Mouse (Mus musculus) heart, adult 18-20 months (tissue): Measurements from ENCODE around the gene Otog. TPM values are rescaled to one million over a fixed set of nuclear protein-coding genes. Genes with fewer than 3 reads are reported as not detected.

Experiments
- DNase-seq, 2 experiments: peaks; one replicate each; pipeline ENCODE4 v3.0.0; 2021 to 2022; ENCODE audit warnings: mixed read lengths in 1 of 2
- long read RNA-seq, 2 experiments: library from polyadenylated mRNA; stranded (forward); transcript quantifications; one replicate each; pipeline ENCODE4 v2.0.0; 2021
- total RNA-seq, 2 experiments: library from RNA; stranded (reverse); gene quantifications; 2 replicates each; pipeline ENCODE4 v1.2.3; 2021

Otog gene
- under 1 TPM; 0.05 TPM for total RNA-seq
- long read RNA-seq, experiment 1 = 0 reads
- long read RNA-seq, experiment 2 = 0 reads

DNA sequence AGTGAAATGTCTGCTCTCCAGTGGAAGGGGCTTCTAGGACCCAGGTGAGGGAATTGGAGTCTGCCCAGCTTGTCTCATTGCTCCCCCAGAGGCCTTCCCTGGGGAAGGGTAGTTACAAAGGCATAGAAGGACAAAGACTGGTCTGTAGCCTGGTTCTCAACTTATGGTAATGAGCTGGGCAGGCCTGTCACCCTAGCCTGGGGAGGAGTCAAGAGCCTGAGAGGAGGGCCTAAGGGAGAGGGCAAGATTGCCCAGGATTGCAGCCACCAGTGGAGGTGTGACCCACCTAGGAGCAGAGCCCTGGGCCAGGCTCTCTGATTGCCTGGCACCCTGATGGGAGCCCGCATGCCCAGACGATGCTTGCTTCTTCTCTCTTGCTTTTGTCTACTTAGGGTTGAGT lies at the start of gene Otog:
Gene Otog, plus strand, starts transcription at position 292 of the 400 bp plus-strand sequence.
- no peak for DNase-seq

DNA sequence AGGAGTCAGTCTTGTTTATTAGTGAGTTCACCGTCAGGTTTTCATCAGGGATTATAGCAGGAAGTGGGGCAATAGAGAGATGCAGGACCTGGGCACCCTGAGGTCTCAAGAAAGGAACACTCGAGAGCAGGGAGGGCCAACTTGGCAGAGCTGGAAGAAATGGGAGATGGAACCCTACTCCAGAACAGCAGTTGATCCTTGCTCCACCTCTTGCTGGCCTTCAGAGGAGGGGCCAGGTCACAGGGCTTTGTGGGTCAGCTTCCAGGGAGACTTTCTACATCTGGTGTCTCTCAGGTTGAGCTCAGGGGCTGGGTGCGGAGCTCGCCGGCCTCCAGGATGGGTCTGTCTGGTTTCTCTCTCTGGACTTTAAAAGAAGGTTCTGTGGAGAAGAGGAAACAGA lies 45.4 kb upstream of the Otog start:
- DNase-seq = no peak

DNA sequence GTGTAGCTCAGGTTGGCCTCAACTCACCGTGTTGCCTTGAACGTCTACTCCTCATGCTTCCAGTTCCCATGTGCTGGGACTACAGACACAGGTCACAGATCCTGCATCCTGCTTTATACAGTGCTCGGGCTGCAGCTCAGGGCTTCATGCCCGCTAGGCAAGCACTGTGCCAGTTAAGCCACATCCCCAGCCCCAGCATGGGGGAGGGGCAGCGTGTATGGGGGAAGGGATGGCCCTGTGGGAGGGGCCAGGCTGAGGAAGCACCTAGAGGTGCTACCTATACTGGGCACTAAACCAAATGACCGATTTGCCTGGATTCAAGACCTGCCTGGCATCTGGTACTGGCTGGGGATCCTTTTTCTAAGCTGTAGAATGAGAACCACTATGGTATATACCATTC lies 40.8 kb upstream of the Otog start:
- DNase-seq = no peak

DNA sequence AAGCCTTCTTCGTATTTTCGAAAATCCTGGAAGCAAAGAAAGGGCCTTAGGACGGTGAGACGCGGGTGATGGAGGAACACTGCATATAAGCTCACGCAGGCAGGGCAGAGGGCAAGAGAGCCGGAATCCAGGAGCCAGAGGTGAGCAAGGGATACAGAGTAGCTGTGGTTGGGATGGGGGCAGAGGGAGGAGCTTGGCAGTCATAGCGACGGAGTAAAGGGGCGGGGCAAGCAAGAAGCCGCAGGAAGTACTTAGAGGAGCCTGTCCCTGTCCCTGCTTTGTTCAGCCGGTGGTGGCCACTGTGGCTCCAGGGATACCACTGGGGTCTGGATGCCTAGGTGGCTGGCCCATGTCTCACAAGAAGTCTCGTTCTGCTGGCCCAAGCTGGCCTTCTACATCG lies 39.1 kb upstream of the Otog start:
- no peak for DNase-seq

DNA sequence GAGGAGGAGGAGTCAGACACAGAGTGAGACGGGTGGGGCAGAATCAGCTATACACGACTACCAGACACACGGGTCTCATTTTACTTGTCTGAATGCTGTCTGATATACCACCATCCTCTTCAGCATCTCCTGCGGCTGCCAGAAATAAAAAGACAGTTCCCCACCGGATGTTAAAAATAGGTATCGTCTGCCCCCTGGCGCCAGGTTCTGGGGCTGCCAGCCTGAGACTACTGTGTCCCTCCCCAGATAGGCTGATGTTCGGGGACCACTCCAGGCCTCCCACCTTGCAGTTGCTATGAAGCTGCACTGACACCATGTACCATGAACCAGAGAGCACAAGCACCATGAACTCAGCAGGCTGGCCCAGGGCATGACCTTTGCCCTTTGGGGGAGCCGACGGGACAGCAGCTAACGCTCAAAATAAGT lies 36.7 kb upstream of the Otog start:
- DNase-seq = peak in 1 of 2 experiments; percentile 58

DNA sequence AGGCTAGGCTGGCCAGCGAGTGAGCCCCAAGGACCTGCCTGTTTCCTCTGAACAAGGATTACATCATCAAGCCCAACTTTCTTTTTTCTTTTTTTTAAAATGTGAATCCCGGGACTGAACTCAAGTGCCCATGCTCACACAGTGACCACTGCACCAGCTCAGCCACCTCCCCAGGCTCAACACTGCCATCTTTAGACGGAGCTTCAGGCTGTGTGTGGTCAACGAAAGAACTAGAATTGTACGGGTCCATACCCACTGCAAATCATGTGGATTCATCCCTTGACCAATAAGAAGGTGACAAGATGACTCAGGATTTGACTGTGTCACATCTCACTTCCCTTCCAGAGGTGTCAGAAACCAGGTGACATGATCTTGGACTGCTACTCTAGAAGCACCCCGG lies 36.0 kb upstream of the Otog start:
- no peak for DNase-seq

DNA sequence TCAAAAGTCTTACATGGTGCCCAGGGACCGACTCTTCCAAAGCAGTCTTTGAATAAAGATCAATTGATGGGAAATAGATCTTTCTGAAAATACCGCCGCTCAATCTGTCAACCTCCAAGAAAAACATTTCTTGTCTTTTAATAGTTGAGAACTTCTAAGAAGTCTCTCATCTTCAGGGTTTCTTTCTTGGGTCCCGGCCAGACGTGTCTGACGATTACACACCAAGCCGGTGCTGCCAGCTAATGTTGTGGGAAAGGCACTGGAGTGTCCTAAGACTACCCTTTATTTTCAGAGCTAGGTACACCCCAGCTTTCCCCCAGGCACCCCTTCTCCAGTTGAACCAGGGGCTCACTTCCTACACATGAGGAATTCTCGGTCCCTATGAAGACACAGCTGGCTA lies 32.7 kb upstream of the Otog start:
- no peak for DNase-seq

DNA sequence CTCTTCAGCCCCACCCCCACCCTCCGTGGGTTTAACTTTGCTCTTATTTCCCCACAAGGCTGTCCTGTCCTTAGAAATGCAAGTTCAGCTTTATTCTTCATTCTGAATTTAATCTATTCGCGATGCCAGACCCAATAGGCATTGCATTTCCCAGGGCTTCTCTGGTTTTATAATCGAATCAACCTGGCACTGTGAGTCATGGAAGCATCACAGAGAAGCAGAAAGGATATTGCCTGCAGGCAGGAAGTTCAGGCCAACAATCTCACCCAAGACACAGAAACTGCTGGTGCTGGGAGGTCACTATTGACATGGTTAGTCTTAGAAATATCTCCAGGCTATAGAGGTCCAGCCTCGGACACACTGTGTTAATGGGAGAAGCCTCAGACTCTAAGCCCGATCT lies 30.5 kb upstream of the Otog start:
- no peak for DNase-seq

DNA sequence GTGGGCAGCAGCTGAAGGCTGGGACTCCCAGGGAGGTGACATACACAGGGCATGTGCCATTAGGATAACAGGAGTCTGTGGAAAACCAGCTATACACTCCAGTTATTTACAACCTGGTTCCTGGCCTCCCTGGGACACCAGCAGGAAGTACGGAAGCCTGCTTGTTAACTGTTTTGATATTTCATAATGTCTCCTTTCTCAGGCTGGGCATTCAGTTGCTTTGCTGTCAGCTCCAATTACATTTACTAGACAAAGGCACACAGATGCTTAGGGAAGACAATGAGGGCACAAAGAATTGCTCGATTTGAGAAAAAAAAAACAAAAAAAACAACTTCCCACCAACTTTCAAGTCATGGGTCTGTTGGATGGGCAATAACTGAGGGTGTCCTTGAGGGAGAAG lies 24.3 kb upstream of the Otog start:
- no peak for DNase-seq

DNA sequence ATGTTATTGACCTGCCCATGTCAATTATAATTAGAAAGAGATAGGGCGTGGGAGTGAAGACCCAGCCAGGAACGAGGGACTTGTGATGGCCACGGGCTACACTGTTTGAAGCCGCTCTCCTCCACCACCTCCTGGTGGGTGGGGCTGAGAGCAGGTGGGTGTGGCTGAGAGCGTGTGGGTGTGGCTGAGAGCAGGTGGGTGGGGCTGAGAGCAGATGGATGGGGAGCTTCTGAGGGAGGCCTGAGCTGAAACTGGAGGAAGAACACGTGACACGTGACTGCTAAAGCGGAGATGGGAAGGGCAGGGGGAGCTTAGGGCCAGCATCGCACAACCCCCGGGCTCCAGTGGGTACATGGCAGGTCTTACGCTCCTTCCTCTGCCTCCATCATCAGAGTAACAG lies 22.4 kb upstream of the Otog start:
- DNase-seq = no peak

DNA sequence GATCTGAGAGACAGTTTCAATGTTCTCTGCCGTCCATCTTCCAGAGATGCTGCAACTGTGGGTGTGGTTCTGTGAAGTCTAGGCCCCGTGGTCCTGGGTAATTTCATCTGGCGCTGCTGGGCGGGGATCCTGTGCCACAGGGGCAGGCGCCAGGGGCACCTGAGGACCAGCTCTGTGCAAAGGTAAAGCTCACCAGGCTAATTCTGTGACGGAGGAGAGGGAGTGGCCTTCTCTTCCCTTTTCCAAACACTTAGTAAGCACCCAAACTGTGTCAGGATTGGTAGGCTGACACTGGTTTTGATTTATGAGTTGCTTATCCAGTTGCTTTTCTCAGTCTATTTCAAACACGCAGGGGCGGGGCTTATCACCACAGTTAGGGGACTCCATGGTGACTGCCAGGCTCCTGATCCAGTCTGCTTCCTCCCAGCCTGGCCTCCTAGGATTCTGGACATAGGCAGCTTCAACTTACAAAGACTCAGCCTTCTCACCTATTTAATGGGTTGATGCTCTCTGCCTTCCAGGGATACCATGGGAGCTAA lies 20.1 kb upstream of the Otog start:
- no peak for DNase-seq

DNA sequence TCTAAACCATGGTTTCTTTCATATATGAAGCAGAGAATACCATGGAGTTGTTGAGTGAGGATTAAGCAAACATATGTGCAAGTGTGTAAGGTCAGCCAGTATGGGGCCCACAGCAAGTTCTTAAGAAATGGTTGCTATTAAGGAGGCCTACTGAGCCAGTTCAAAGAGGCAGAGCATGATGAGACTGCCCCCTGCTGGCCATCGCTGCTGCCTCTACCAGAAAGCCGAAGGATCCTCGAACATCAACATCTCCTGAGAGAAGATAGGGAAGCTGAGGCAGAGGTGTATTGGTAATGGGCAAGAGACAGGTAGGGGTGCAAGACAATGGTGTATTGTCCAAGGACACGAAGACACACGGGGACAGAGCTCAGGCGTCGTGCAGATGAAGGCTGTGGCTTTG lies 14.5 kb upstream of the Otog start:
- peak in 1 of 2 experiments; percentile 30 for DNase-seq

DNA sequence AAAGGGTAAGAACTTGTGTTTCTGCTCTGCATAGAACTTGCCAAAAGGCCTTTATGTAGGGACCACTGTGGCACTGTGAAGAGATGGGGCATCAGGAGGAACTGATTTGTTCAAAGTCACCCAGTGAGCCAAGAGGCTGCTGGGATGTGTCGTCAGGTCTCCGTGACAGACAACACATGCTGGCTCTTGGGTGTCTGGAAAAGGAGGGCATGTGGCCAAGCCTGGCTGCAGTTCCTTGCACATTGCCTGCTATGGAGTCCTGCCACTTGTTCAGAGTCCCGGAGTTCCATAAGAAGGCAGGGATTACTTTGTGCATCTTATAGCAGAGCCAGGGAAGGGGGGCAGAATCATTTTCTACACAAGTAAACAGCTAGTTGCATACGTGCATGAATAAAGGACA lies 13.9 kb upstream of the Otog start:
- DNase-seq = peak; percentile 79 to 83

DNA sequence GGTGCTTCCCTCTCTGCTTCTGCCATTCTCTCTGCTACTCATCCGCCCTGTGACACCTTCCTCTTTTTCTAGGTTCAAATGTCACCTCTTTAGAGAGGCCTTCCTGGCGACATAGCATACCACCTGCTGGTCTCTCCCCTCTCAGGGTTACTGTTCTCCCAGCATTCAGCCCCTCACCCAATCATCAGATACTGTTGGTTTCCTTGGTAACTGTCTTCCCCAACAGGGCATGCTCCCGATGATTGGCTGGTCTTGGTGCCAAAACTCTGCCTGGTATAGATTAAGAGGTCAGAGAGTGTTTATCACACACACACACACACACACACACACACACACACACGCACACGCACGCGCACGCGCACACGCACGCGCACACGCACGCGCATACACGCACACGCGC lies 4.8 kb upstream of the Otog start:
- DNase-seq = no peak

DNA sequence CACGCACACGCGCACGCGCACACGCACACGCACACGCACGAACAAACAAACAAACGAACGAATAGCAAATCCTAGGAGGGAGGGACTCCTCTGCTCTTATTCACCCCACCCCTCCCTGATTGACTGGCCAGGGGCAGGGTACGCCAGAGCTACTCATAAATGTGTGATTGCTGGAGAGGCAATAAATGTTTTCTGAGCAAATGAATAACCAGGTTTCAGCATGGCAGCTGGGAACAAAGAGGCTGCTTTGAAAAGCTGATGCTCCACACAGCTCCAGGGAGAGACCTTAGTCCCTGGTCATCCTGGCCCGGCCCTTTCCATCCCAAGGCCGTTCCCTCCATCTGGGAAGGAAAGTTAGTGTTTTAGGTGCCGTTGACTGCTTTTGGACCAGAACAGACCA lies 4.4 kb upstream of the Otog start:
- DNase-seq = no peak

DNA sequence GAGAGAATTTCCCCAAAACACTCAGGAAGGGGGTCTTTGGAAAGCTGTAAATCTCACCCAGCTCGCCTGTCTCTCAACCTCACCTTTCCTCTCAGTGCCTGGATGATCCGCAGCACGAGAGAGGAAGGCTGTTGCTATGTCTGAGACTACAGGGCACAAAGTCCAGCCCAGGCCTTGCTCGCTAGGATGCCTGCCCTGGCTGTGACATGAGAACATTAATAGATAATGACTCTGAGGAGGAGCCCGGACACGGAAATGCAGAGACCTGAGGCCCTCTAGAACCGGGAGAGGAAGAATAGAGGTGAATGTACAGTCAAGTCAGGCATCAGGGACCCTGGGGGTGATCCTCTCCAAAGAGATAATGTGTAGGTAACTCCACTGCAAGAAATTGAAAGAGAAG lies 3.6 kb upstream of the Otog start:
- no peak for DNase-seq

DNA sequence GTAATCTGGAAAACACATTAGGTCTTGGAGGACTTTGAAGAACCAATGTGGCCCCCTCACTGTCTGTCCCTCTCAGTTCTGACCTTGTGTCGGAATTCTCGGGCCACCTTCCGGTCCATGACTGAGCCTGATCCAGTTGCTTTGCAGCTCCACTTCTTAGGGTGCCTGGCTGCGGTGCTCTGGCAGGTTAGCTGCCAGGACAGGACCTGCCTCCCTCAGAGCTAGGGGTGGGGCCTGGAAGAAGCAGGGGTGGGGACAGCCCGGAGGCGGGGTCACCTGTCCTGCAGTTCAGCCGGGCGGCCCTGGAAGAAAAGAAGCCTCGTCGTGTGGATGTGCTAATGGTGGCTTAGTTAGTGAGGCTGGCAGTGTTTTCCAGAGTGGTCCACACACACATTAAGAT lies 2.4 kb upstream of the Otog start, which contains the start of gene Ush1c:
Gene Ush1c, minus strand, starts transcription at position 158 of the 400 bp plus-strand sequence.
- peak; percentile 8 to 12 for DNase-seq

DNA sequence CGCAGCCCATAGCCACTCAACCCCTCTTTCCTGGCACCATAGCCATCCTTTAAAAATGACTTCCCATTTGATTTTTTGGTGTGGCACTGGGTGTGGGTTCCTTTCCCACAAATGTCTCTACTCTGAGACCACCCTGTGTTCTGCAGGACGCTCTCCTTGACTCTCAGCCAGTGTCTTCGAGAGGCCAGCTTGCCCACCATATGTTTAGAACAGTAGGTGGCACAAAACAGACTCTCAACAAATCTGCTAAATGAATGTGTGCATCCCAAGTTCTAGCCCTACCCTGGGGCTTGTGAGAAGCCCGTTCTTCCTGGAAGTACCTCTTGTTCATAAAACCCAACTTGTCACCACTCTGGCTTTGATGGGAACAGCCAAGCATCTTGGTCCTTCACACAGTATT lies 696 bp upstream of the Otog start:
- DNase-seq = no peak

DNA sequence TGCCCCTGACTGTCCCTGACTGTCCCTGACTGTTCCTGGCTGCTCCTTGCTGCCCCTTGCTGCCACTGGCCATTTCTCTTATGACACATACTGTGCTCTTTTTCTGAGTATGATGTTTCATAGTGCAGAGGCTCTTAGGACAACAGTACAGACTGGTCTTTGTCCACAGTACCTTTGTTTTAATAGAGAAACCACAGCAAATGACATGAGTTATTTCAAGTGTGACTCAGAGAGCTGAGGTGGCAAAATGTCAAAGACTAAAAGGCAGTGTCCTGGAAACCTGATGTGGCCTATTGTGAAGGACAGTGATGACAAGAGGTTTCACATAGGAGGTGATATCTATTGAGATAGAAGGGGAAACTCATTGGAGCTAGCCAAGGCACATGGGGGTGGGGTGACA lies 6.1 kb downstream of the Otog start:
- DNase-seq = no peak

DNA sequence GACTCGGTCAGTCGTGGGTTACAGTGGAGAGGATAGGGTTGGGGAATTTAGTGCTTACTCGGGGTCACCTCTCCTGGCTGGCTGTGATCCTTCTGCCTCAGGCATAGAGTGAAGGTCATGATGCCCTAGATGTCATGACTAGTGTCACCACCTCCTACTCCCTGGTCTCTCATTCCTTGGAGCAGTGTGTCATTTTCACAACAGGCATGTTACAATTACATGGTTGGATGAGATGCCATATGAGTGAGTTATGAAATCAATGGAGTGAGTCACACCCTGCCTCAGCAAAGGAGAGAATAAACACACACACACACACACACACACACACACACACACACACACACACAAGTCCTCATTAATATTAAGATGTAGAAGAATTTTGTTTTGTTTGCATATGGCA lies 6.8 kb downstream of the Otog start:
- no peak for DNase-seq

DNA sequence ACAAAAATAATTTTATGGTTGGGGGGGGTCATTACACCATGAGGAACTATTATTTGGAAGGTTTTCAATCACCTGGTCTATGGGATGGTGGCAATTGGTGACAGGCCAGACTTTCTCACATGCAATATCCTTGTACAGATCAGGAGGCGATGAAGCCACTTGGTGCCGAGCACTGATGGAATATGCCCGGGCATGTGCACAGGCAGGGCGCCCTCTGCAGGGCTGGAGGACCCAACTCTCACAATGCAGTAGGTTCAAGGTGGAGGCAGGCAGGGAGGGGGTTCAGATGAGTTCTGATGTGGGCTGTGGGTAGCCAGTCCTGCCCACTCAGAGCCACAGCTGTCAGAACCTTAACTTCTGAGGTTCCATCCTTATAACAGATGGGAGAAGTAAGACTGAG lies 11.1 kb downstream of the Otog start:
- DNase-seq = no peak

DNA sequence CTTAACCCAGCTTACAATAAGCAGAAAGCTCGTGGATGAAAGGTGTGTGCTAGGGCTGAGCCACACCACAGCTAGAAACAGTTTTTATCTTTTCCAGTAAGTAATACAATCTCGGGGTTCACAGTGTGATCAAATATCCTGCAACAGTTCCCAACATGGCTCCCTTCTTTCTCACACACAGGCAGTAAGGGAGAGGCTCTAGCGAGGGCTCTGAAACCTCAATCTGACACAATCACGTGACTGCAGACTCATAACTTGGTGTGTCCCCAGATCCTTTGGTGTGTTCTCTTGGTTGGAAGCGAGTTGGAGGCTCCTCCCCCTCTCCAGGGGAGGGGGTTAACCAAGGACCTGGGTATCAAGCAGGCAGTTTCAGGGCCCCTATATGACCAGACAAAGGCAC lies 35.4 kb downstream of the Otog start:
- no peak for DNase-seq

DNA sequence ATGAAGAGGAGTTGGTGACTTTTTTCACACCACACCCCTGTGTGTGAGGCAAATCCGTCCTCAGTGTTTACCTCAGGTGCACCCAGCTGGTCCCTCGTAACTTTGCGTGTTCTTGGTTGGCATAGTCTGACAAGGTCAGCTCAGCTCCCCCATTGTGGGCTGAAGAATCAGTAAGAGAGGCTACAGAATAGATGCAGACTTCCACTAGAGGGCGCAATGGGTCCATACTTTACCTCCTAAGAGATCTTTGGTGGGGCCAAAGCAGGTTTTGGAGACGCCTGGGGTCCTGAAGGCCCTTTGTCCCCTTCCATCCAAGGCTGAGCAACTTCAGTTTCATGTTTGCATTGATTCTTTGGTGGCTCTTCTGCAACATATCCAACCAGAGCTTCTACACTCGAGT lies 39.2 kb downstream of the Otog start:
- peak; percentile 18 to 62 for DNase-seq

DNA sequence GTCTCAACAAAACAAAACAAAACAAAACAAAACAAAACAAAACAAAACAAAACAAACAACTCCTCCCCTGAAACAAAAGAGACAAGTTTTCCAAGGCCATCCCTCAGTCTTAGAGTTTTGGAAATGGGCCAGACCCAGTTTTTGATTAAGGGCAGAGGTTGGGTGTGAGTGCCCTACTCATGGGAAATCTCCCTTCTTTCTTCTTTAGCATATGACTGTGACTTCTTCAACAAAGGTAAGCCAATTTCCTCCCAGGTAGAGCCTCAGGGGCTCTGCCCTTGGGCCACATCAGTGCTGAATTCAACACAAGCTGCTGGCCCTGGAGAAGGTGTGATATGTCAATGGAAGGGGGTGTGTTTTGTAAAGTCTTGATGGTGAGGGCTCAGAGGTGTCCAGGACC lies 40.1 kb downstream of the Otog start:
- DNase-seq = no peak

DNA sequence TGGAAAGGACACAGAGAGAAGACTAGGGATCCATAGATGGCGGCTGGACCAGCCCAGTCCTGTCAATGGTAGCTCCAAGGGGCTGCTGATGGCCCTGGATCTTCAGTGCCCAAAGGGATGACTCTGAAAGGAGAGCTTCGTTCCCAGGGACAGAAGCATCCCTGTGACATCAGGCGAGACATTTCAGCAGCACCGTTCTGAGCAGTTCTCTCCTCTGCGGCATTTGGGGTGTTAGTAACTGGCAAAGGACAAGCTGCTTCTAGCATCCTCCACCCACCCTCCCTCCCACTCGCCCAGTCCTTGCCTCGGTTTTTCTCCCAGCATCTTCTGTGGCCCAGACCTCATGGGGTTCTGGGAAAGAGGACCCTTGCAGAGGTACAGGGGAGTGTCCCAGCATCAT lies 41.5 kb downstream of the Otog start:
- no peak for DNase-seq
